Mouse (Mus musculus): ENCODE results near the gene Paqr6.
A peak's percentile ranks its signal among the peaks of the same experiment; 100 is the strongest.

Gene Paqr6

GRCm38 (mm10) chr3:88364337-88364736 lies at the start of gene Paqr6:
Paqr6 (plus strand) TSS chr3:88364584.
- peak; percentile 65 to 80 for DNase-seq (ENCODE audit: low spot score in 2 of 2)

- peak; percentile 39 to 62 for DNase-seq (ENCODE audit: low spot score in 2 of 2)
Observed at GRCm38 (mm10) chr3:88324951-88325405, 39.4 kb upstream of the Paqr6 start, which contains the start of gene Glmp. Glmp (plus strand) TSS chr3:88325023.

DNA sequence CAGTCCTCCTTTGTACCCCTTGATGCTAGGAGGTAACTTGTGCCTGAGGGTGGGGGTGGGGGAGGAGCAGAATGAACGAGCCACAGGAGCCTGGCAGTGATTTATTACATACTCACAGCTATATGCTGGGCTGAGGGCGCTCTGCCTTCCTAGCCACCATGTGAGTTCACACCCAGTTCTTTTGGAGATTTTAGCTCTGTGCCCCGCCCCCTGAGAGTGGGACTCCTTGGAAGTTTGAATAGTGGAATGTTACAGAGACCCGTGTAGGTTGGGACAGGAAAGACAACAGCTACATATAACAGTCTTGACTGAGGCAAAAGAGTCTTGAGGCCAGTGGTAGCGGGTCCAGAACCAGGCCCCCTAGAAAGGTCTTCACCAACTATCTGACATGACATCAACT lies 35.4 kb upstream of the Paqr6 start:
- DNase-seq (ENCODE audit: low spot score in 2 of 2) = no peak

DNA sequence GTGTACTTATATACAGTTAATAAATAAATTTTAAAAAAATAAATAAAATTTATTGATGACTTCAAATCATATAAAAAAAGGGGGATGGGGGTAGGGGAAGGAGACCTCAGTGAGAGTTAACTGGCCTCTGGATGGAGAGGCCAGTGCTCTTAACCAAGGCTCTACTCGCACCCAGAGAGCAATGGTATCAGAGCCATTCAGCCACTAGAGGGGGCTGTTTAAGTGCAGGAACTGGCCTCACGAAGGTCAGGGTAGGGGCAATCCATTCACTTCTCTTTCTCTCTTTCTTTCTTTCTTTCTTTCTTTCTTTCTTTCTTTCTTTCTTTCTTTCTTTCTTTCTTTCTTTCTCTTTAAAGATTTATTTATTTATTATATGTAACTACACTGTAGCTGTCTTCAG lies 33.1 kb upstream of the Paqr6 start:
- DNase-seq (ENCODE audit: low spot score in 2 of 2) = no peak

DNA sequence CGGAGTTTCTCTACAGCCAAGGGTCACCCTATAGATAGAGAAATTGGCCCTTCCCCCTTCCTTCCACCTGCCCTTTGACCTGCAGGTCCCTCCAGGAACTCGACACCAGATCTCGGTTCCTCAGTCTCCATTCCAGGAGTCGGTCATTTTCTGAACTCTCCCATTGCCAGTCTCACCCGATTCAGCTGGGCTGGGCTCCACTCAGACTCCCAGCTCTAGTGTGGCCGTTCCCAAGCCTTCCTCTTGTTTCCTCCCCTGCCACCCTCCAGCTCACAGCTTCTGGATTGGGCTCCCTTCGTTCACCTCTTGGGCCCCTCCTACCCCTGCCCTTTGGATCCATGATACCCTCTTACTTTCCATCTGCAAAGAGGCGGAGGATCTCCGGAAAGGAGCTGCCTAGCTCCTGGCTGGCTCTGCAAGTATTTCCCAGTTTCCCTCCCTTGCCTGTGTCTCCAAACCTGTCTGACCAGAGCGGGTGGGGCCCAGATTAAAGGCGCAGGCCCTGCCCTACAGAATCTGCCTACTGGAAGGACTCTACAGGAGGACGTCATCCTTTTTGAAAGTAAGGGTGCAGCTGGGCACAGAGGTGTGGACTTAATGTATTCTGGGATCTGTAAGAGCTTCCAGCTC lies 30.2 kb upstream of the Paqr6 start:
- peak; percentile 59 to 71 for DNase-seq (ENCODE audit: low spot score in 2 of 2)

DNA sequence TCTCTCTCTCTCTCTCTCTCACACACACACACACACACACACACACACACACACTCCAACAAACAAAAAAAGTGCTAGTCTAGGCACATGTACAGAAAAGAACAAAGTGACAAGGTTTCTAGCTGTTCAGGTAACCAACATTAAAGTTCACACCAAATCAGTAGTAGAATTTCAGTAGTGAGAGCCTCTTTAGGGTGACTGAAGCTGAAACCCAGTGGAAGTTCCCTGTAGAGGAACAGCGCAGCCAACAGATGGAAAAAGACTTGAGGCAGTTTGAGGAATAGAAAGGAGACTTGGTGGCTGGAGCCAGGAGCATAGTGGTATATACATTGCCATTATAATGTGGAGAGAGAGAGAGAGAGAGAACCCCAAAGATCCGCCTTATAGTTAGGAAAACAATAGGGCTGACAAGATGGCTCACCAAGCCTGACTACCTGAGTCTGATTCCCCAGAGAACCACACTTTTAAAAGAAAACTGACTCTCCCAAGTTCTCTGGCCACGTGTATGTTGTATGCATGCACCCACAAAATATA lies 29.4 kb upstream of the Paqr6 start:
- DNase-seq (ENCODE audit: low spot score in 2 of 2) = no peak

DNA sequence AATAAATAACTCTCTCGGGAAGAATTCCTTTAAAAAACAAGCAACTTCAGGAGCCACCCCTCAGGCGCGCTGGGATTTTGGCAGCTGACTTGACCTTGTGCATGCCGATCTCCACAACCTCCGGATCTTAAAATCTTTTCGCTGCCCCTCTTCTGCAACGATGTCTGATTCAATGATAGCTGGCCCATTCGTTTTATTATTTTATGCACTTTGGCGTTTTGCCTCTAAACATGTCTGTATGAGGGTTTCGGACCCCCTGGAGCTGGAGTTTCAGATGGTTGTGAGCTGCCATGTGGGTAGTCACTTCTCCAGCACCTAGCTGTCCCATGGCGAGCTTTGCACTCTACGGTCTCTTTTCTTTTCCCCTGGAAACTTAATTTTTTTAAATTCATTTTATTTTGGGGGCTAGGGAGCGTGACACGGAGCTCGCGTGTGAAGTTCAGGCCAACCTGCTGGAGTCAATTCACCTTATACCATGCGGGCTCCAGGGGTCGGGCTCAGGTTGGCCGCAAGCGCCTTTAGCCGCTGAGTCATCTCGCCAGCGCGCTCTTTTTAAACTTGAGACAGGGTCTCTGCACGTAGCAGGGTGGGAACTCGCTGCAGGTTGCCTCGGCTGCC lies 28.8 kb upstream of the Paqr6 start:
- DNase-seq (ENCODE audit: low spot score in 2 of 2) = peak in 1 of 2 experiments; percentile 25

DNA sequence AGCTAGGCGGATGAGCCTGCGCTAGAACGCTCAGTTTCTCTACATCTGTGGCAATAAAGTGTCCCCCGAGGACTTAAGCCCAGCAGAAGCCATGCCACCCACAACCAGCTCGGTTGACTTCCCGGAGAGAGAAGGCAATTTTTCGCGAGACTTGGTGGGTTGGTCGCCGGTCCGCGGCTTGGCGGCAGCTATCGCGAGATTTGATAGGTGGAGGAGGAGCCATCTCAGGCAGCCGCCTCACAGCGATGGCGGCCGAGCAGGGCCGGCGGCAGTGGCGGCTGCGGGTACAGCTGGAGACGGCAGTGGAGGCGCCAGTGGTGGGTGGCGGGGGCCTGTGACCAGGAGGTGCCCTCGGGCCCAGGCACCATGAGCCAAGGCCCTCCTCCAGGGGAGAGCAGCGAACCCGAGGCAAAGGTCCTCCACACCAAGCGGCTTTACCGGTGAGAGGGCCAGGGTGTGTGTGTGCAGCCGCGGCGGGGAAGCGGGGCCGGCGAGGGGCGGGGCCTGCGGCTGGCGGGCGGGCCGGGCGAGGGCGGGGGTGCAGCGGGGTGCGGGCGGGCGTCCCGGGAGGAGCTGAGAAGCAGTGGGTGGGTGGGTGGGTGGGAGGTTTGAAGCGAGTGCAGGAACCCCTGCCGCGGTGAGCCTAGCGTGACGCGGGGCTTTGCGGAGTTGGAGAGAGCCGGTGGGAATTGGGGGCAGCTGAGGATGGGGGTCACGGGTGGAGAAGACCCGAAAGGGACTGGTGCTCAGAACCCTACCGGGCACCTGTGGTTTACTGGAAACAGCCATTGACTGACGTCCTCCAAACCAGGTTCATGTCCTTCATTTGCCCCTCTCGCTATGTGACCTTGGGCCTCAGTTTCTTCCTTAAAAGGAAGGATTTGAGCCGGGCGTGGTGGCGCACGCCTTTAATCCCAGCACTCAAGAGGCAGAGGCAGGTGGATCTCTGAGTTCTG lies 28.0 kb upstream of the Paqr6 start, which contains the start of the genes Tmem79 and Smg5:
Tmem79 (minus strand) TSS at position 91 of the 956 bp plus-strand sequence.
Smg5 (plus strand) TSS at position 203 of the 956 bp plus-strand sequence.
- peak; percentile 95 to 96 for DNase-seq (ENCODE audit: low spot score in 2 of 2)

- no peak for DNase-seq (ENCODE audit: low spot score in 2 of 2)
Observed at GRCm38 (mm10) chr3:88337367-88338020, 26.9 kb upstream of the Paqr6 start.

- DNase-seq (ENCODE audit: low spot score in 2 of 2) = no peak
Observed at GRCm38 (mm10) chr3:88338316-88338715, 26.1 kb upstream of the Paqr6 start.

DNA sequence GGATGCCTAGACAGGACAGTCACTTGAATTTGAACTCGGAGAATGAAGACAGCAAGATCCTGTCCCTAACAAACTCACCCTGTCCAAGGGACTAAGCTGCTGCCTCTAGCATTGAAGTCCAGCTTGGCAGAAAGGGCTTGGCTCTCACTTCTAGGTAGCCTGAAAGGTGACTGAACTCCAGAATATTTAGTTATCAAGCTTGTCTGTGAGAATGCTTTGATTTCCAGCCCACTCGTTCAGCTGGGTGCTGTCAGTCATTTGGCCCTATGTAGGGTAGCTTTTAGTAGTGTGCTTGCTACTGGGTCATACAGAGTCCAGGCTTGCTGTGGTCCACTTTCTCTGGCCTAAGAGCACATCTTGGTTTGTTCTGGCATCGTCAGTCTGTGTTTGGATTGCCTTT lies 25.4 kb upstream of the Paqr6 start:
- no peak for DNase-seq (ENCODE audit: low spot score in 2 of 2)

DNA sequence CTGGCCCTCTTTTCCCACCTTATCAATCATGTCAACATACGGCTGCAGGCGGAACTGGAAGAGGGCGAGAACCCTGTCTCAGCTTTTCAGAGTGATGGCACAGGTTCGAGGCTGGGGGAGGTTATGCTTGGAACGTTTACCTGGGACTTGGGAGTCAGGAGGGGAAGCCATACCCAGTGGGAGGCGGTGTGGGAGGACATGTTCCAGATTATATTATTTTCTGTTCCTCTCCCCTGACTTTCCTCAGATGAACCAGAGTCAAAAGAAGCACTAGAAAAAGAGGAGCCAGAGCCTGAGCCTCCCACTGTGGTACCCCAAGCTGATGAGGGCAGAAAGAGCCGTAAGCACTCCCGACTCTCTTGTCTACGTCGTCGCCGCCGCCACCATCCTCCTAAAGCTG lies 13.7 kb upstream of the Paqr6 start:
- no peak for DNase-seq (ENCODE audit: low spot score in 2 of 2)

- no peak for DNase-seq (ENCODE audit: low spot score in 2 of 2)
Observed at GRCm38 (mm10) chr3:88352907-88353306, 11.5 kb upstream of the Paqr6 start.

DNA sequence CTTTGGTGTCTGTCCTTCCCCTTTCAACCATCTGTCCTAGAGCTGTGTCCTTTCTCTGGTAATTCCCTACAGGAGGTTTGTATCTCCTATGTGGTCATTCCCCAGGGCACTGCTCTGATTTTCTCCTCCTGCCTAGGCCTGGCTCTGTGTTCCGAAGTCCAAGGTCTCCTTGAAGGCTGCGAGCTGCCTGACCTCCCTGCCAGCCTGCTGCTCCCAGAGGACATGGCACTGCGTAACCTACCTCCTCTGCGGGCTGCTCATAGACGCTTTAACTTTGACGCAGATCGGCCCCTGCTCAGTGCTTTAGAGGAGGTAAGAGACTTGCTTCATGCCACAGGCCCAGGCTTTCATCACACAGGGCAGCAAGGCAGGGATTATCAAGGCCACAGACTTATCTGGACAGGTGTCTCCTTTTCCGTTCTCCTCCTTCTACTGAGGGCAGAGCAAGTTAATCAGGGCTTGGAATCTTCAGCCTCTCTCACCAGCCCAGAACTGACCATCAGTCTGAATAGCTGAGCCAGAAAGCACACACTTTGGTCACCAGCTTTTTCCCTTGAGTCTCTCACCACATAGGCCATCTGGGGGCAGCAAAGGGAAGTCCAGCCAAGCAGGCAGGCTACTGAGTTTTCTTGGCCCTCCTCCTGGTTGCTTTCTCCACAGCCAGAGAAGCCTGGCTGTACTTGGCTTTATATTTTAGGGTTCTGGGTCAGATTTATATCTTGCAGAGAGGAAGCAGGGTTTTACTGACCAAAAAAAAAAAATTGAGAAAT lies 9.8 kb upstream of the Paqr6 start:
- DNase-seq (ENCODE audit: low spot score in 2 of 2) = peak in 1 of 2 experiments; percentile 31

GRCm38 (mm10) chr3:88359584-88359983 lies 4.8 kb upstream of the Paqr6 start:
- no peak for DNase-seq (ENCODE audit: low spot score in 2 of 2)

GRCm38 (mm10) chr3:88359989-88360388 lies 4.4 kb upstream of the Paqr6 start:
- DNase-seq (ENCODE audit: low spot score in 2 of 2) = no peak

DNA sequence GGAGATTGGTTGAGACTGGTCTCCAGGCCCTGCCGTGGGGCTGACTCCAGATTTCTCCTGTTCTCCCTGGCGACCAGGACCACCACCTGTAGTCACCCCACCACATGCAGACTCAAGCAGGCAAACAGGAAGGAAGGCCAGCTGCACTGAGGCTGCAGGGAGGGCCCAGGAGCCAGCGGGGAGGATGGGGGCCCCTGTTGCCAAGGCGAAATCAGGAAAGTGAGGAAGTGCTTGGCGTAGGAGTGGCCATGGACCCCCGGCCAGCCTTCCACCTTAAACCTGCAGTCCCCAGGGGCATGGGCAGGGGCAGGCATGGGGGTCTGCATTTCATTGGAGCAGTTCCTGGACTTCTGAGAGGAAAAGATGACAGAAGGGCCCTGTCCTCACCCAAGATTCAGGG lies 3.3 kb upstream of the Paqr6 start:
- DNase-seq (ENCODE audit: low spot score in 2 of 2) = no peak

DNA sequence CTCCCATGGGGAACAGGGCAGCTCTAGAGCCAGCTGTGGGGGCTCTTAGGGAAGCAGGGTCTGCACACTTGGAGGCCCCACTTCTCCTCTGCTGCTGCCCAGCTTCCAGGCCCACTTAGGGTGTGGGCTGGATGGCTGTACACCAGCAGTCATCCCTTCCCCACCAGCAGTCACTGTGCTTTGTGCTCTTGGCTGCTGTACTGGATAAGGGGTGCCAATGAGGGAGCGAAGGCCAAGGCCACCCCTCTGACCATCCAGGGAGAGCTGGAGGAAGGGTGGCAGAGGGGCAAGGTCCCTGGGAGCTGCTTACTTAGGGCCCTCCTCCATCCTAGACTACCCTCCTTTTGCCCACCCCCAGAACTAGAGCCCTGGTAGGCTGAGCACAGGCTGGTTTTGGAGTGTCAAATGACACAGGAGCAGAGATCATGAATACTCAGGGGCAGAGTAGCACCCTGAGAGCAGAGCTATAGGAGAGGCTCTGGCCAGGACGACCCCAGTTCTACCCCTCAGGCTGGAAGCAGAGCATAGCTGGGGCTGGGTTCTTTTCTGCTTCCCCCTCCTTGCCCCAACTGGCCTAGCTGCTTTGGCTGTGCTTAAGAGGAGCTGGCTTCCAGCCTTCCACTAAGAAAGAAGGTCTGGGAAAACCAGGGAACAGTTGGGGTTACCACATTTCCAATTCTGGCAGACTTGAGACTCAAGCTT lies 2.6 kb upstream of the Paqr6 start:
- no peak for DNase-seq (ENCODE audit: low spot score in 2 of 2)

- no peak for DNase-seq (ENCODE audit: low spot score in 2 of 2)
Observed at GRCm38 (mm10) chr3:88363700-88364099, 684 bp upstream of the Paqr6 start.

Data from urinary bladder, postnatal 36 days (tissue).